Mouse (Mus musculus): ENCODE data around the gene Abcd1. TPM values are rescaled to one million over a fixed set of nuclear protein-coding genes. Genes with fewer than 3 reads are reported as not detected.
"Not testable (repeated sequence)": the region's sequence is repeated elsewhere in the genome, so short reads cannot be mapped to it uniquely, and the experiment has no call there.

The Abcd1 gene
- polyA plus RNA-seq, 1 experiment from 2014 or later: 16.2 TPM

DNA sequence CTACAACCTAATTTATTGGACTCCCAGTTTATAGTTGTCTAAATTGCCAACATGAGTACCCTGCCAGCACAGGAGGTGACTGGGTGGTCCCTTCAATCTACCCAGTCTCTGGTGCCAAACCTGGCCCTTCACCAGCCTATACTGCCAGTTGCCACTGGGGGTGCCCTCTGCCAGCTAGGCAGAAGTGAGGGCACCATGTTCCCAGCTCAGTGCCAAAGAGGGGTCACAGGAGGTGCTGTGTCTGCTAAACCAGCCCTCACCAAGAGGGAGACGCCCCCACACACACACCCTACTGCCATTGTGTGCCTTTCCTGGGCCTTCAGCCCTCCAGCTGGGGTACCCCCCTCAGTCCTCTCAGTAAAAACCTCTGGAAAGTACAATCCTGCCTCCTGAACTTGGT lies 21.8 kb downstream of the Abcd1 start:
- no peaks in the 10 kb centered on the region for H3K36me3 ChIP-seq (ENCODE audit: insufficient read depth, low read length)
- no peak for ATAC-seq (ENCODE audit: low FRiP score, low TSS enrichment)
- no peaks in the 10 kb centered on the region; the same call in 1 of the 2 replicates for H3K27me3 ChIP-seq (ENCODE audit: insufficient read depth, low read length)
- H3K9me3 ChIP-seq (ENCODE audit: low read length): no peaks in the 10 kb centered on the region
- no peak overlapping the region for H3K9ac ChIP-seq (replicated peaks; ENCODE audit: low read length)
- WGBS: 57% methylated on average over 1 of the region's 1 CpGs
- no peak overlapping the region for H3K4me3 ChIP-seq (ENCODE audit: low read length)
- no peak overlapping the region for H3K27ac ChIP-seq (ENCODE audit: low read length)
- no peak overlapping the region for H3K4me2 ChIP-seq (replicated peaks; ENCODE audit: low read depth, low read length)
- H3K4me1 ChIP-seq (ENCODE audit: insufficient read depth, low read length): no peaks in the 10 kb centered on the region

DNA sequence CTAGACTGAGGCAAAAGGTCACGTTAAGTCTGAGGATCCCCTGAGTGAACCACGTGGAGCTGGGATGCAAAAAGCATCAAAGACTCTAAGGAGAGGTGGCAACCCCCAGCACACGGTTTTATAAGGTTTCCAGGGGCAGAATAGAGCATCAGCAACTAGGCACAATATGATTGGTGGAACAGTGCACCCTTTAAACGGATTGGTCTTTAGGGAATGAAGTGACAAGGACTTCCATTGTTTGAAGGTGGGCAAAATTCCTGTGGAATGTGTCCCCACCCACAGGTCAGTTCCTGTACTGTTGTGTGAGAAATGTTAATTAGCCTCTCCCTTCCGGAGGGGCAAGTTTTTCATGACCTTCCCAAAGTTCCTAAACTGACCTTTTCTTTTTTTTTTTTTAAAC lies 22.8 kb downstream of the Abcd1 start:
- Histone ChIP-seq H3K27ac (ENCODE audit: low read length) (no peak overlapping the region), H3K4me2 (replicated peaks; ENCODE audit: low read depth, low read length) (no peak overlapping the region), H3K9ac (replicated peaks; ENCODE audit: low read length) (no peak overlapping the region), H3K4me3 (ENCODE audit: low read length) (no peak overlapping the region), H3K4me1 (ENCODE audit: insufficient read depth, low read length) (no peaks in the 10 kb centered on the region), H3K27me3 (ENCODE audit: insufficient read depth, low read length) (no peaks in the 10 kb centered on the region; the same call in 1 of the 2 replicates), H3K9me3 (ENCODE audit: low read length) (no peaks in the 10 kb centered on the region), H3K36me3 (ENCODE audit: insufficient read depth, low read length) (no peaks in the 10 kb centered on the region)
- no peak for ATAC-seq (ENCODE audit: low FRiP score, low TSS enrichment)
- WGBS: 69% methylated on average over 5 of the region's 5 CpGs

DNA sequence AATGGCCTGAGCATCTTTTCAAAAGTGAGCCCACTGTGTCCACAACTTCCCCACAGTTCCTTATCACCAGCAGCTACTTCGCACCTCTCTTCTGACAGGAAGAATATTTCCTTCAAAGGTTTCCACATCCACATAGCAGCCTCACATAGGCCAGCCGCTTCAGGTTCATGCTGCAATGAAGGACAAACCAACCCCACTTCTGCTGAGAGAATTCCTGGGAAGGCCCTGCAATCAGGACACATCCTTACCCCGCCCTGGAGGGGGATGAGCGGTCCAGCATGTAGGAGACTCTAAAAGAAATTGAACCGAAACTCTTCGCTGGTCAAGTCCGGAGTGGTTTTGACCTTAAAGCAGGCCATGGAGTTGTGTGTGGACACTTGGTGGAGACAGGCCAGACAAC lies 23.4 kb downstream of the Abcd1 start:
- not testable (repeated sequence) for H3K9ac ChIP-seq (replicated peaks; ENCODE audit: low read length); H3K27ac ChIP-seq (ENCODE audit: low read length); H3K9me3 ChIP-seq (ENCODE audit: low read length); H3K27me3 ChIP-seq (ENCODE audit: insufficient read depth, low read length); H3K36me3 ChIP-seq (ENCODE audit: insufficient read depth, low read length); ATAC-seq (ENCODE audit: low FRiP score, low TSS enrichment); H3K4me1 ChIP-seq (ENCODE audit: insufficient read depth, low read length); H3K4me3 ChIP-seq (ENCODE audit: low read length); H3K4me2 ChIP-seq (replicated peaks; ENCODE audit: low read depth, low read length)
- WGBS: 90% methylated on average over 7 of the region's 7 CpGs

DNA sequence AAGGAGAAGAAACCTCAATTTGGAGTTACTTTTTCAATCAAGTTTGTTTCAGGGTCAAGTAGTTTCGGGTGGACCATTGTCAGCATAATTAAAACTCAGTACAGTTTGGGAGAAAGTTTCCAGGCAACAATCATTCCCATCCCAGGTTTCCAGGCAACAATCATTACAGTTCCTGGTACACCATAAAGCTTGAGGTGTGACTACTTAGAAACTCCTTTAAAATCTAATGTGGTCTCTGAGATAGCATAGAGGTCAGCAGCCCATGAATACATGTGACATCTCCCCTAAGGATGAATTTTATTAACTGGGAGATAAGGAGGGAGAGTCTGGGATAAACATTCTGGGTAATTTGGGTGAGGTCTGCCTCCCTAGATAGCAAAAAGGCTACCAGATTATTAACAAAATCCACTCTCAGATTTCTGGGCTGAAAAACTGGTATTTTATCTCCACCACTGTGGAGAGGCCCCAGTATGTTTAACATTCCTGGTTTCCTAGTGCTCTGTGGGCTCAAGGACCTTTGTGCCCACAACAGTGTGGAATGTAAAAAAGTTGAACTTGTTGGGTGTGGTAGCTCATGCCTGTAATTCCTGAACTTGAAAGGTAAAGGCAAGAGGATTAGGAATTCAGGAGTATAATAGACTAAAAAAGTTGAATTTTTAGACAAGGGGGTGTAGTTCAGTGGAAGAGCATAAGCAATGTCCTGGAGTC lies 28.5 kb downstream of the Abcd1 start:
- Histone ChIP-seq H3K36me3 (ENCODE audit: insufficient read depth, low read length) (no peaks in the 10 kb centered on the region), H3K4me2 (replicated peaks; ENCODE audit: low read depth, low read length) (no peak overlapping the region), H3K4me1 (ENCODE audit: insufficient read depth, low read length) (no peaks in the 10 kb centered on the region), H3K27ac (ENCODE audit: low read length) (no peak overlapping the region), H3K4me3 (ENCODE audit: low read length) (no peak overlapping the region), H3K27me3 (ENCODE audit: insufficient read depth, low read length) (no peaks in the 10 kb centered on the region), H3K9ac (replicated peaks; ENCODE audit: low read length) (no peak overlapping the region), H3K9me3 (ENCODE audit: low read length) (no peaks in the 10 kb centered on the region)
- WGBS: 67% methylated on average over 1 of the region's 1 CpGs
- no peak for ATAC-seq (ENCODE audit: low FRiP score, low TSS enrichment)

DNA sequence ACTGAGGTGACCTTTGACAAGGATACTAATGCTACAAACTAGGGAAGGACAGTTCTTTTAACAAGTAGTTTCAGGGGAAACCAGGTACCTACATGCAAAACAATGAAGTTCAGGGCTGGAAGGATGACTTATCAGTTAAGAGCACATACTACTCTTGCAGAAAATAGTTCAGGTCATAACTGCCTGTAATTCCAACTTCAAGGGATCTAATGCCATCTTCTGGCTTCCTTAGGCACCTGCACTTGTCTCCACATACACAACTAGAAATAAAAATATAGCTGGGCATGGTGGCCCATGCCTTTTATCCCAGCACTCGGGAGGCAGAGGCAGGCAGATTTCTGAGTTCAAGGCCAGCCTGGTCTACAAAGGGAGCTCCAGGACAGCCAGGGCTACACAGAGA lies 32.6 kb downstream of the Abcd1 start:
- 76% methylated on average over 1 of the region's 1 CpGs for whole genome bisulfite sequencing

DNA sequence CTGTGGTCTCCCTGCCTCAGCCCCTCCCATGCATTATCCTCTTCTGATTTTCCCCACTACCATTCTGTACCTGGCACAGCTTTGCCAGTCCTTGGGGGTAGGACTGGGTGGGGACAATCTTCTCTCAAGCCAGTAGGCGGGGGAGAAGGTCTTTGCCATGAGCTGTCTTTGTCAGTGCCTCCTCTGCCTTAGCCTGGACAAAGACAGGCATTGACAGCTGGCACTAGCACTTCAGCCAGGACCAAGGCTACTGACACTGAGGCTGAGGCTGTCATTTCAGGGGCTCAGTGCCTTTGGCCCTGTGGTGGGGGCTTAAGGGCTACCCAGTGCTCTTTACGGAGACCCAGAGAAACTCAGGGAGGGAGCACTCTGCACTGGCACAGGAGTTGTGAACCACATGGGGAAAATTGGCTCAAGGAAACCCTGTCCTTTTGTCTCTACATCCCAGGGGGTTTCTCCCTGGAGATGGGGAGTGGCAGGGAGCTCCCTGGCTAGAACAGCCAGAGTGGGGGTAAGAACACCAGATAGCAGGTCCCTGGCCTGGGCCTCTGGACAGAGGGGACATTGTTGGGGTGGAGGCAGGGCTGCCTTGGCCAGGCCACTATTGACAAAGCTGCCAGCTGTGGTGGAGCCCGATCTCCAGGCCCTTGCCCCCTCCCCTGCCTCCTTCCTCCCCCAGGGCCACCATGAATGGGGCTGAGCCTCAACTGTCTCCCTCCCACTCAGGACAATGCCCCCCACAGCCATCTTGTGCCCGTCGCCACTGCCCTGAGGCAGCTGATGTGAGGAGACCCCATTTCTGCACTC lies 40.1 kb downstream of the Abcd1 start, which contains the start of gene Plxnb3:
Gene Plxnb3, plus strand, starts transcription at position 757 of the 807 bp plus-strand sequence.
- Histone ChIP-seq H3K36me3 (ENCODE audit: insufficient read depth, low read length) (no peaks in the 10 kb centered on the region), H3K9me3 (ENCODE audit: low read length) (no peaks in the 10 kb centered on the region), H3K4me1 (ENCODE audit: insufficient read depth, low read length) (no peaks in the 10 kb centered on the region), H3K27ac (ENCODE audit: low read length) (no peak within 1 kb of the TSS), H3K9ac (replicated peaks; ENCODE audit: low read length) (no peak within 1 kb of the TSS), H3K4me3 (ENCODE audit: low read length) (no peak within 1 kb of the TSS), H3K27me3 (ENCODE audit: insufficient read depth, low read length) (no peaks in the 10 kb centered on the region; the same call in 1 of the 2 replicates), H3K4me2 (replicated peaks; ENCODE audit: low read depth, low read length) (no peak within 1 kb of the TSS)
- WGBS: 78% methylated on average over 5 of the region's 5 CpGs
- no peak for ATAC-seq (ENCODE audit: low FRiP score, low TSS enrichment)

More for the DNA sequence above, 32.6 kb downstream of the Abcd1 start:
- ATAC-seq (ENCODE audit: low FRiP score, low TSS enrichment): no peak
- Histone ChIP-seq H3K27me3 (ENCODE audit: insufficient read depth, low read length) (no peaks in the 10 kb centered on the region), H3K9ac (replicated peaks; ENCODE audit: low read length) (no peak overlapping the region), H3K4me1 (ENCODE audit: insufficient read depth, low read length) (no peaks in the 10 kb centered on the region), H3K4me2 (replicated peaks; ENCODE audit: low read depth, low read length) (no peak overlapping the region), H3K36me3 (ENCODE audit: insufficient read depth, low read length) (no peaks in the 10 kb centered on the region), H3K4me3 (ENCODE audit: low read length) (no peak overlapping the region), H3K27ac (ENCODE audit: low read length) (no peak overlapping the region), H3K9me3 (ENCODE audit: low read length) (no peaks in the 10 kb centered on the region)

DNA sequence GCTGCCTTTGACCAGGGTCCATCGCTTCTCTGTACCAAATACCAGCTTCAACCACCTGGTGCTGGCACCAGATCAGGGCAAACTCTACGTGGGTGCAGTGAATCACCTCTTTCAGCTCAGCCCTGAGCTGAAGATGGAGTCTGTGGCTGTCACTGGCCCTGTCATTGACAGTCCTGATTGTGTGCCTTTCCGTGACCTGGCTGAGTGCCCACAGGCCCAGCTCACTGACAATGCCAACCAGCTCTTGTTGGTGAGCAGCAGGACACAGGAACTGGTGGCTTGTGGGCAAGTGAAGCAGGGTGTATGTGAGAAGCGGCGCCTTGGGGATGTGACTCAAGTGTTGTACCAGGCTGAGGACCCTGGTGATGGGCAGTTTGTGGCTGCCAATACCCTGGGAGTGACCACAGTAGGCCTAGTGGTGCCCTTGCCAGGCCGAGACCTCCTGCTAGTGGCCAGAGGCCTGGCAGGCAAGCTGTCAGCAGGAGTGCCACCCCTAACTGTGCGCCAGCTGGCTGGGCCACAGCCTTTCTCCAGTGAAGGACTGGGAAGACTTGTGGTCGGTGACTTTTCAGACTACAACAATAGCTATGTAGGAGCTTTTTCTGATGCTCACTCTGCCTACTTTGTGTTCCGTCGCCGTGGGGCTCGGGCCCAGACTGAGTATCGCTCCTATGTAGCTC lies 42.4 kb downstream of the Abcd1 start:
- H3K4me3 ChIP-seq (ENCODE audit: low read length): no peak overlapping the region
- no peaks in the 10 kb centered on the region for H3K4me1 ChIP-seq (ENCODE audit: insufficient read depth, low read length)
- WGBS: 91% methylated on average over 13 of the region's 13 CpGs
- no peak overlapping the region for H3K4me2 ChIP-seq (replicated peaks; ENCODE audit: low read depth, low read length)
- H3K9ac ChIP-seq (replicated peaks; ENCODE audit: low read length): no peak overlapping the region
- no peaks in the 10 kb centered on the region for H3K9me3 ChIP-seq (ENCODE audit: low read length)
- H3K27me3 ChIP-seq (ENCODE audit: insufficient read depth, low read length): no peaks in the 10 kb centered on the region; the same call in 1 of the 2 replicates
- no peak overlapping the region for H3K27ac ChIP-seq (ENCODE audit: low read length)
- no peaks in the 10 kb centered on the region for H3K36me3 ChIP-seq (ENCODE audit: insufficient read depth, low read length)
- ATAC-seq (ENCODE audit: low FRiP score, low TSS enrichment): no peak

DNA sequence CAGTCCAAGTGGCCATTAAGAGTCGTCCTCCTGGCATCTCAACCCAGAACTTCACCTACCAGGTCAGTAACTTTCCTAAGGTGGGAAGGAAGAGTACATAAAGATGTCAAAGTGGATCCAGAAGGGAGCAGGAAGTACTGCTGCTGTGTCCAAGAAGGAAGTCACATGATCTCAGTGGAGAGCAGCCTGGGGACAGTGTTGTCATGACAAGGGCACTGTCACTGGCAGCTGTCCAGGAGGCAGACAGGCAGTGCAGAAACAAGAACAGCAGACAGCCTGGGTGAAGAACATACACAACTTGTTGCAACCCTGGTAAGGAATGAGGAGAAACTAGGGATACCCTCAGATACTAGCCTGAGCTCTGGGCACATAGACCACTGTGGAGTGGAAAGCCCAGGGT lies 48.9 kb downstream of the Abcd1 start:
- Histone ChIP-seq H3K4me1 (ENCODE audit: insufficient read depth, low read length) (no peaks in the 10 kb centered on the region), H3K27ac (ENCODE audit: low read length) (no peak overlapping the region), H3K4me2 (replicated peaks; ENCODE audit: low read depth, low read length) (no peak overlapping the region), H3K36me3 (ENCODE audit: insufficient read depth, low read length) (no peaks in the 10 kb centered on the region), H3K9me3 (ENCODE audit: low read length) (no peaks in the 10 kb centered on the region), H3K4me3 (ENCODE audit: low read length) (no peak overlapping the region), H3K9ac (replicated peaks; ENCODE audit: low read length) (no peak overlapping the region), H3K27me3 (ENCODE audit: insufficient read depth, low read length) (no peaks in the 10 kb centered on the region)
- ATAC-seq (ENCODE audit: low FRiP score, low TSS enrichment): 0 out of 2 replicates have a peak, but pooled peaks have one; percentile 44
- WGBS: 50% methylated on average over 1 of the region's 1 CpGs

DNA sequence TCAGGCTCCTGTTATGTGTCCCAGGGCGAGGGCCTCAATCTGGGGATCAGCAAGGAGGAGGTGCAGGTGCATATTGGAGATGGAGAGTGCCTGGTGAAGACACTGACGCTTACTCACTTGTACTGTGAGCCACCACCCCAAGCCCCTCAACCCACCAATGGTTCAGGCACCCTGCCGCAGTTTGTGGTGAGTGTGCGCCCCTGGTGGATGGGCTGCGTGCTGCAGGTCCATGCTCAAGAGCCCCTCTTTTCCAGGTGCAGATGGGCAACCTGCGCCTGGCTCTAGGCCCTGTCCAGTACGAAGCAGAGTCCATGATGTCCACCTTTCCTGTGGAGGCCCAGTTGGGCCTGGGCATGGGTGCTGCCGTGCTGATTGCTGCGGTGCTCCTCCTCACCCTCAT lies 50.9 kb downstream of the Abcd1 start:
- no peaks in the 10 kb centered on the region for H3K4me1 ChIP-seq (ENCODE audit: insufficient read depth, low read length)
- ATAC-seq (ENCODE audit: low FRiP score, low TSS enrichment): no peak
- H3K36me3 ChIP-seq (ENCODE audit: insufficient read depth, low read length): no peaks in the 10 kb centered on the region
- WGBS: 69% methylated on average over 9 of the region's 9 CpGs
- no peak overlapping the region for H3K4me2 ChIP-seq (replicated peaks; ENCODE audit: low read depth, low read length)
- H3K4me3 ChIP-seq (ENCODE audit: low read length): no peak overlapping the region
- H3K9me3 ChIP-seq (ENCODE audit: low read length): no peaks in the 10 kb centered on the region
- H3K9ac ChIP-seq (replicated peaks; ENCODE audit: low read length): no peak overlapping the region
- H3K27me3 ChIP-seq (ENCODE audit: insufficient read depth, low read length): no peaks in the 10 kb centered on the region
- H3K27ac ChIP-seq (ENCODE audit: low read length): no peak overlapping the region

Measured in kidney, embryonic 16.5 days (tissue).